Mouse (Mus musculus): ENCODE measurements at regions not wholly inside any gene's neighbourhood (a gene's known extent, or its start where the extent isn't known, plus 50 kb on each side); places are given as distances from the start of the nearest gene placed in this dataset.

GRCm38 (mm10) chr3:137100627-137101404, 240.1 kb upstream of the Emcn start:
- ATAC-seq (ENCODE audit: low TSS enrichment): peak; percentile 95

- ATAC-seq (ENCODE audit: low TSS enrichment): peak; percentile 74
Measured at GRCm38 (mm10) chr3:137105930-137106329, 234.9 kb upstream of the Emcn start.

GRCm38 (mm10) chr3:137108197-137108596, 232.7 kb upstream of the Emcn start:
- no peak for ATAC-seq (ENCODE audit: low TSS enrichment)

GRCm38 (mm10) chr3:137109786-137110185, 231.1 kb upstream of the Emcn start:
- peak; percentile 19; the same call in 1 of the 2 replicates for ATAC-seq (ENCODE audit: low TSS enrichment)

- ATAC-seq (ENCODE audit: low TSS enrichment): peak; percentile 61
Measured at GRCm38 (mm10) chr3:137110485-137110884, 230.4 kb upstream of the Emcn start.

GRCm38 (mm10) chr3:137129967-137130366, 210.9 kb upstream of the Emcn start:
- ATAC-seq (ENCODE audit: low TSS enrichment): peak; percentile 96

- no peak for ATAC-seq (ENCODE audit: low TSS enrichment)
Measured at GRCm38 (mm10) chr3:137142041-137142440, 198.8 kb upstream of the Emcn start.

- no peak for ATAC-seq (ENCODE audit: low TSS enrichment)
Measured at GRCm38 (mm10) chr3:137146062-137146461, 194.8 kb upstream of the Emcn start.

GRCm38 (mm10) chr3:137147405-137147804, 193.5 kb upstream of the Emcn start:
- no peak for ATAC-seq (ENCODE audit: low TSS enrichment)

- peak; percentile 93 for ATAC-seq (ENCODE audit: low TSS enrichment)
Measured at GRCm38 (mm10) chr3:137150414-137151010, 190.4 kb upstream of the Emcn start.

- ATAC-seq (ENCODE audit: low TSS enrichment): no peak
Measured at GRCm38 (mm10) chr3:137151431-137151830, 189.4 kb upstream of the Emcn start.

GRCm38 (mm10) chr3:137153234-137153633, 187.6 kb upstream of the Emcn start:
- ATAC-seq (ENCODE audit: low TSS enrichment): no peak

- no peak for ATAC-seq (ENCODE audit: low TSS enrichment)
Measured at GRCm38 (mm10) chr3:137154200-137155042, 186.4 kb upstream of the Emcn start.

- ATAC-seq (ENCODE audit: low TSS enrichment): no peak
Measured at GRCm38 (mm10) chr3:137155043-137155404, 185.8 kb upstream of the Emcn start.

- ATAC-seq (ENCODE audit: low TSS enrichment): peak; percentile 57
Measured at GRCm38 (mm10) chr3:137156250-137156975, 184.5 kb upstream of the Emcn start.

- no peak for ATAC-seq (ENCODE audit: low TSS enrichment)
Measured at GRCm38 (mm10) chr3:137189035-137189434, 151.8 kb upstream of the Emcn start.

- ATAC-seq (ENCODE audit: low TSS enrichment): no peak
Measured at GRCm38 (mm10) chr3:137190489-137190888, 150.4 kb upstream of the Emcn start.

- ATAC-seq (ENCODE audit: low TSS enrichment): no peak
Measured at GRCm38 (mm10) chr3:137191009-137191408, 149.9 kb upstream of the Emcn start.

GRCm38 (mm10) chr3:137193873-137194272, 147.0 kb upstream of the Emcn start:
- no peak for ATAC-seq (ENCODE audit: low TSS enrichment)

GRCm38 (mm10) chr3:137211667-137212066, 129.2 kb upstream of the Emcn start:
- ATAC-seq (ENCODE audit: low TSS enrichment): peak; percentile 97

- no peak for ATAC-seq (ENCODE audit: low TSS enrichment)
Measured at GRCm38 (mm10) chr3:137216036-137216435, 124.8 kb upstream of the Emcn start.

- ATAC-seq (ENCODE audit: low TSS enrichment): no peak
Measured at GRCm38 (mm10) chr3:137217245-137217644, 123.6 kb upstream of the Emcn start.
